In genomic region chr2:26500599-26501370, GRCm38 (mm10) we compare ENCODE assay signal across 8 mouse cellular contexts. TPM values are rescaled to one million over a fixed set of nuclear protein-coding genes. Genes with fewer than 3 reads are reported as not detected.
A peak's percentile ranks its signal among the peaks of the same experiment; 100 is the strongest.
DNase-seq lines count a peak whose midpoint lies in the region; ATAC-seq and TF ChIP-seq lines count a peak whose summit lies in the region.

No protein-coding gene starts in this region.

- TF ChIP-seq CTCF in left cerebral cortex, adult 2 months (IDR thresholded peaks at IDR 0.05) = no peak

- H3K4me1 ChIP-seq in embryonic facial prominence, embryonic 10.5 days = peaks cover 98% of the 10 kb centered on the region
- H3K4me1 ChIP-seq in intestine, embryonic 16.5 days (ENCODE audit: control insufficient read depth, insufficient read depth, low read length) = peaks cover 67% of the 10 kb centered on the region
- peaks cover 87% of the 10 kb centered on the region for H3K4me1 ChIP-seq in limb, embryonic 13.5 days
- peaks cover 90% of the 10 kb centered on the region for H3K4me1 ChIP-seq in neural tube, embryonic 12.5 days

- intact Hi-C loops in left cerebral cortex, adult 2 months (cut with DNase I) = loop anchor here (1.0 to 5.0 kb wide), 2 partner anchors 13 to 57 kb away; no protein-coding TSS in a partner anchor

- peak; percentile 33 to 62 for DNase-seq in left cerebral cortex, adult 2 months (ENCODE audit: extremely low spot score in 1 of 2, low spot score in 2 of 2)
- DNase-seq in left cerebral cortex, adult 11 months (ENCODE audit: low spot score) = no peak
- DNase-seq in embryonic facial prominence, embryonic 10.5 days (ENCODE audit: low spot score) = peak; percentile 79
- no peak for DNase-seq in ovary, postnatal 14 days (ENCODE audit: low spot score)

- H3K36me3 ChIP-seq in embryonic facial prominence, embryonic 10.5 days (replicated peaks) = peaks cover 46% of the 10 kb centered on the region
- 0 out of 2 replicates have a peak, but pooled peaks cover 2% of the 10 kb centered on the region for H3K36me3 ChIP-seq in intestine, embryonic 16.5 days (ENCODE audit: control insufficient read depth, insufficient read depth, low read length)
- peaks cover 3% of the 10 kb centered on the region; the same call in 1 of the 2 replicates for H3K36me3 ChIP-seq in limb, embryonic 13.5 days
- peaks cover 13% of the 10 kb centered on the region; the same call in 1 of the 2 replicates for H3K36me3 ChIP-seq in neural tube, embryonic 12.5 days

- 18% methylated on average over 14 of the region's 14 CpGs for WGBS in embryonic facial prominence, embryonic 10.5 days
- WGBS in intestine, embryonic 16.5 days = 35% methylated on average over 14 of the region's 14 CpGs
- WGBS in limb, embryonic 13.5 days = 22% methylated on average over 14 of the region's 14 CpGs
- WGBS in neural tube, embryonic 12.5 days = 7% methylated on average over 14 of the region's 14 CpGs

- H3K9ac ChIP-seq in intestine, embryonic 16.5 days (ENCODE audit: low read depth, low read length) = peak overlapping the region; percentile 8; the same call in 1 of the 2 replicates
- H3K9ac ChIP-seq in limb, embryonic 13.5 days = 0 out of 2 replicates have a peak overlapping the region, but pooled peaks have one; percentile 35
- peak overlapping the region; percentile 88; the same call in 1 of the 2 replicates for H3K9ac ChIP-seq in neural tube, embryonic 12.5 days

- H3K27me3 ChIP-seq in embryonic facial prominence, embryonic 10.5 days (replicated peaks; ENCODE audit: low read depth, poor library complexity, severe bottlenecking) = peaks cover 65% of the 10 kb centered on the region
- H3K27me3 ChIP-seq in intestine, embryonic 16.5 days (replicated peaks; ENCODE audit: control insufficient read depth, insufficient read depth, low read length) = no peaks in the 10 kb centered on the region
- peaks cover 19% of the 10 kb centered on the region; the same call in 1 of the 2 replicates for H3K27me3 ChIP-seq in limb, embryonic 13.5 days
- H3K27me3 ChIP-seq in neural tube, embryonic 12.5 days (replicated peaks) = 0 out of 2 replicates have a peak, but pooled peaks cover 12% of the 10 kb centered on the region

- ATAC-seq in intestine, embryonic 16.5 days = peak; percentile 43
- ATAC-seq in limb, embryonic 13.5 days (ENCODE audit: low FRiP score, low read depth) = no peak
- peak; percentile 85 for ATAC-seq in neural tube, embryonic 12.5 days (ENCODE audit: low FRiP score, low read depth)
- ATAC-seq in megakaryocyte-erythroid progenitor cell, adult 5-6 weeks (replicated peaks; ENCODE audit: low FRiP score, low TSS enrichment, poor library complexity, severe bottlenecking) = no peak

- H3K4me3 ChIP-seq in left cerebral cortex, adult 2 months = peak overlapping the region; percentile 63
- peak overlapping the region; percentile 86 for H3K4me3 ChIP-seq in embryonic facial prominence, embryonic 10.5 days
- peak overlapping the region; percentile 75; the same call in 1 of the 2 replicates for H3K4me3 ChIP-seq in intestine, embryonic 16.5 days (ENCODE audit: low read length)
- peak overlapping the region; percentile 80 for H3K4me3 ChIP-seq in limb, embryonic 13.5 days
- H3K4me3 ChIP-seq in neural tube, embryonic 12.5 days = peak overlapping the region; percentile 79

- H3K4me2 ChIP-seq in intestine, embryonic 16.5 days (ENCODE audit: low read depth, low read length) = peak overlapping the region; percentile 84
- H3K4me2 ChIP-seq in limb, embryonic 13.5 days (replicated peaks) = peak overlapping the region; percentile 97
- peak overlapping the region; percentile 81 for H3K4me2 ChIP-seq in neural tube, embryonic 12.5 days (replicated peaks)

- H3K27ac ChIP-seq in left cerebral cortex, adult 2 months = peak overlapping the region; percentile 41
- peak overlapping the region; percentile 90 for H3K27ac ChIP-seq in embryonic facial prominence, embryonic 10.5 days (replicated peaks)
- H3K27ac ChIP-seq in intestine, embryonic 16.5 days (ENCODE audit: low read length) = peak overlapping the region; percentile 77
- H3K27ac ChIP-seq in limb, embryonic 13.5 days = peak overlapping the region; percentile 52; the same call in 1 of the 2 replicates
- peak overlapping the region; percentile 84 for H3K27ac ChIP-seq in neural tube, embryonic 12.5 days

- no peaks in the 10 kb centered on the region for H3K9me3 ChIP-seq in embryonic facial prominence, embryonic 10.5 days
- H3K9me3 ChIP-seq in intestine, embryonic 16.5 days (ENCODE audit: control insufficient read depth, low read length) = no peaks in the 10 kb centered on the region
- no peaks in the 10 kb centered on the region for H3K9me3 ChIP-seq in limb, embryonic 13.5 days
- no peaks in the 10 kb centered on the region for H3K9me3 ChIP-seq in neural tube, embryonic 12.5 days

RNA-seq across cellular contexts. Expression of gene Notch1, which starts 15.7 kb away (rescaled TPM):
- 10 to 100 TPM; 23.8 to 23.9 TPM for total RNA-seq in left cerebral cortex, adult 2 months (2021)
- 17.1 and 20.3 TPM in 2 replicates for polyA plus RNA-seq in embryonic facial prominence, embryonic 10.5 days (2016; fragmentation: Nextera tagmentation; extraction: Ambion mirVana)
- polyA plus RNA-seq in intestine, embryonic 16.5 days (2015; fragmentation: Nextera tagmentation; extraction: Ambion mirVana) = 7.4 and 8.4 TPM in 2 replicates
- polyA plus RNA-seq in limb, embryonic 13.5 days (2015; fragmentation: Nextera tagmentation; extraction: Ambion mirVana) = 13.7 and 15.5 TPM in 2 replicates
- 44.7 and 48.2 TPM in 2 replicates for polyA plus RNA-seq in neural tube, embryonic 12.5 days (2016; fragmentation: Nextera tagmentation; extraction: Ambion mirVana)
- total RNA-seq in megakaryocyte-erythroid progenitor cell, adult 5-6 weeks (2014; fragmentation: Nextera tagmentation) = 2.6 and 3.1 TPM in 2 replicates
- 0.56 and 0.61 TPM in 2 replicates for total RNA-seq in megakaryocyte-erythroid progenitor cell, adult 5-6 weeks (2017)

RNA-seq across cellular contexts. Expression of gene Sec16a, which starts 55.8 kb away (rescaled TPM):
- 10 to 100 TPM; 50.6 to 50.9 TPM for total RNA-seq in left cerebral cortex, adult 2 months (2021)
- 30.4 and 32.1 TPM in 2 replicates for polyA plus RNA-seq in embryonic facial prominence, embryonic 10.5 days (2016; fragmentation: Nextera tagmentation; extraction: Ambion mirVana)
- polyA plus RNA-seq in intestine, embryonic 16.5 days (2015; fragmentation: Nextera tagmentation; extraction: Ambion mirVana) = 19.1 and 20.4 TPM in 2 replicates
- 24.9 and 28.1 TPM in 2 replicates for polyA plus RNA-seq in limb, embryonic 13.5 days (2015; fragmentation: Nextera tagmentation; extraction: Ambion mirVana)
- 26.0 and 26.3 TPM in 2 replicates for polyA plus RNA-seq in neural tube, embryonic 12.5 days (2016; fragmentation: Nextera tagmentation; extraction: Ambion mirVana)
- total RNA-seq in megakaryocyte-erythroid progenitor cell, adult 5-6 weeks (2014; fragmentation: Nextera tagmentation) = 32.7 and 37.7 TPM in 2 replicates
- 16.6 and 29.8 TPM in 2 replicates for total RNA-seq in megakaryocyte-erythroid progenitor cell, adult 5-6 weeks (2017)

Comparison
In these comparisons a context has a peak if more than half of its experiments do, and no peak if none do; other contexts are left out.
1. DNase-seq: peak in left cerebral cortex, adult 2 months (2 of 2) and embryonic facial prominence, embryonic 10.5 days (single experiment); none in left cerebral cortex, adult 11 months (single experiment) and ovary, postnatal 14 days (single experiment).
2. ATAC-seq: peak in intestine, embryonic 16.5 days (single experiment) and neural tube, embryonic 12.5 days (single experiment); none in limb, embryonic 13.5 days (single experiment) and megakaryocyte-erythroid progenitor cell, adult 5-6 weeks (single experiment).
3. H3K9ac ChIP-seq: peak in every context shown above with its lines; median percentile 88 in neural tube, embryonic 12.5 days; 35 in limb, embryonic 13.5 days; 8 in intestine, embryonic 16.5 days.
4. Peak in every context shown above with its lines, with median percentiles within 50 percentile points of each other: H3K27ac ChIP-seq, H3K4me3 ChIP-seq and H3K4me2 ChIP-seq.